Mouse (Mus musculus): ENCODE data around the gene Cct8l1.

DNA sequence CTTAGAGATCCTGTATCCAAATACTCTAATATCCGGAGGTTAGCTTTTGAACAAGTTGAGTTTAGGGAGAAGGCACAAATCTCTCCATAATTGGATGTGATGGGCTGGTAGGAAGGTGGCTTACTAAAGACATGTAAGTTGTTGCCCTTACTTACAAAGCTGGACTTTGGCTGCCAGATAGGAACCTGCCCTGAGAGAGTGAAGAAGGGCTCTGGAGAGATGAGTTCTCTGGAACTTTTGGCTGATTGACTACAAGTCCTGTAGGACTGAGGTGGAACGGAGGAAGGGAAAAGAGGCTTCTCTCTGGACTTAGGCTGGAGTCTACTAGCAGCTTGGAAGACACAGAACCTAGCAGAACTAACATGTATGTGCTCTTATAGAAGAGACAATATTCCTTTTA lies 19.7 kb downstream of the Cct8l1 start:
- TF ChIP-seq CTCF (IDR thresholded peaks at IDR 0.05; ENCODE audit: control insufficient read depth, insufficient read depth, insufficient read length) (no peak), MYOD1 (IDR thresholded peaks at IDR 0.05; ENCODE audit: control insufficient read depth, insufficient read length, low read depth) (no peak), CEBPB (IDR thresholded peaks at IDR 0.05; ENCODE audit: low read depth) (no peak)
